Mouse (Mus musculus): ENCODE measurements at regions not wholly inside any gene's neighbourhood (a gene's known extent, or its start where the extent isn't known, plus 50 kb on each side); places are given as distances from the start of the nearest gene placed in this dataset.

DNA sequence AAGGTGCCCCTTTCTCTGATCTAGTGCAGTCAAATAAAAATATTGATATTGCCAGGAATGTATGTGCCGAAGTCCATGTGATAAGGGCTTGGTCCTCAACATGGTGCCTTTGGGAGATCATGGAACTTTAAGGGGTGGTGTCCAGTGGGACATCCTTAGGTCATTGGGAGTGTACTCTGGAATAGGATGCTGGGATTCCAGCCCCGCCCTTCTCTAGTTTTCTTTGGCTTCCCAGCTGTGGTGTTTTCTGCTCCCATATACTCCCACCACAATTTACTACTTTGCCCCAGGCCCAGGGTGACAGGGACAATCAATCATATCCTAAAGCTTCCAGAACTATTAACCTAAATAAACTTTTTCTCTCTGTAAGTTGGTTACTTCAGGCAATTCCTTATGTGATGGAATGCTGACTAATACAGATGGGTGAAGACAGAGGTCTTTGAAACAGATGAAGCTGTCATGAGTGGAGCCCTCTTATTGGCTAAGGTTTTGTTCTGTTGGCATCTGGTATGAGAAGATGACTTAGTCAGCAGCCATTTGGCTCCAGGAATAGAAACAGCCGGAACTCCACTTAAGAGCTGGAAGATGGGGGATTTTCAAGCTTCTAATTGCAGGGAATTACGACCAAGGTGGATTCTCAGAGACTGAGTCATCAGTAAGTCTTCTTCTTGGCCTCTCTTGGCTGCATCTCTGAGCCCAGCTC, 284.3 kb upstream of the Eif4g2 start:
- TF ChIP-seq CTCF (IDR thresholded peaks at IDR 0.05; ENCODE audit: low read depth, low read length) (no peak), POLR2A (IDR thresholded peaks at IDR 0.05; ENCODE audit: borderline replicate concordance, low read depth, low read length) (no peak)
